Mouse (Mus musculus) lung, embryonic 16.5 days (tissue): Measurements from ENCODE around the gene Sgpp2. TPM values are rescaled to one million over a fixed set of nuclear protein-coding genes. Genes with fewer than 3 reads are reported as not detected.

Experiments
- ATAC-seq: fragments of 200-750 bp; cut with Nextera tagmentation; 2 replicates; pipeline ENCODE4 v1.8.0; 2017; ENCODE audit warnings: low read depth, mild to moderate bottlenecking, moderate library complexity
- H3K27ac ChIP-seq: fragments of 300-500 bp; sonication (generic); 2 replicates; pipeline ENCODE4 v1.5.1; 2014; ENCODE audit warnings: mild to moderate bottlenecking, control low read depth, low read length
- H3K27me3 ChIP-seq: fragments of 300-500 bp; sonication (generic); 2 replicates; pipeline ENCODE4 v1.6.1; 2014; ENCODE audit warnings: low read depth, low read length, mixed read lengths; ENCODE audit not compliant: control insufficient read depth, insufficient read depth
- H3K36me3 ChIP-seq: fragments of 300-500 bp; sonication (generic); 2 replicates; pipeline ENCODE4 v1.6.1; 2014; ENCODE audit warnings: low read length; ENCODE audit not compliant: control insufficient read depth, insufficient read depth
- H3K4me1 ChIP-seq: fragments of 300-500 bp; sonication (generic); replicated peaks from 2 replicates; pipeline ENCODE4 v1.6.1; 2014; ENCODE audit warnings: low read length, mixed read lengths; ENCODE audit not compliant: control insufficient read depth, insufficient read depth
- H3K4me2 ChIP-seq: fragments of 300-500 bp; sonication (generic); 2 replicates; pipeline ENCODE4 v1.6.1; 2014; ENCODE audit warnings: low read depth, low read length, control low read depth
- H3K4me3 ChIP-seq: fragments of 300-500 bp; sonication (generic); 2 replicates; pipeline ENCODE4 v1.5.1; 2014; ENCODE audit warnings: mild to moderate bottlenecking, low read length, control low read depth
- H3K9ac ChIP-seq: fragments of 300-500 bp; sonication (generic); 2 replicates; pipeline ENCODE4 v1.6.1; 2014; ENCODE audit warnings: low read length, control low read depth
- H3K9me3 ChIP-seq: fragments of 300-500 bp; sonication (generic); 2 replicates; pipeline ENCODE4 v1.6.1; 2016; ENCODE audit warnings: low read length; ENCODE audit not compliant: control insufficient read depth
- WGBS: fragments of 180-500 bp; shearing (Covaris S2); extraction: QIAGEN DNeasy Blood & Tissue Kit; methylation state at CpG from one replicate; pipeline ENCODE4 v1.1.7; 2014; 5-methylcytosine and 5-hydroxymethylcytosine counted together
- polyA plus RNA-seq: library from polyadenylated mRNA; unstranded; fragments of >200 nt; fragmentation: Nextera tagmentation; extraction: Ambion mirVana; gene quantifications from 2 replicates; pipeline ENCODE4 v1.2.1, GENCODE M21; 2015

Gene Sgpp2
- polyA plus RNA-seq, 1 experiment from 2014 or later, result 0.95 TPM

- no peak overlapping the region for H3K27ac ChIP-seq
- H3K9ac ChIP-seq, result no peak overlapping the region
- no peaks in the 10 kb centered on the region for H3K36me3 ChIP-seq
- peaks cover 15% of the 10 kb centered on the region for H3K4me1 ChIP-seq
- peaks cover 38% of the 10 kb centered on the region for H3K27me3 ChIP-seq
- 5% methylated on average over 7 of the region's 7 CpGs for WGBS
- no peak overlapping the region for H3K4me3 ChIP-seq
- no peak overlapping the region; the same call in 1 of the 2 replicates for H3K4me2 ChIP-seq
- H3K9me3 ChIP-seq, result no peaks in the 10 kb centered on the region
- no peak for ATAC-seq
These were observed 1.3 kb downstream of the Sgpp2 start for GRCm38 (mm10) chr1:78311482-78311881.

GRCm38 (mm10) chr1:78312917-78313316 is 2.8 kb downstream of the Sgpp2 start:
- no peaks in the 10 kb centered on the region for H3K9me3 ChIP-seq
- H3K36me3 ChIP-seq, result no peaks in the 10 kb centered on the region
- no peak overlapping the region for H3K4me3 ChIP-seq
- H3K4me2 ChIP-seq, result no peak overlapping the region
- ATAC-seq, result no peak
- H3K9ac ChIP-seq, result no peak overlapping the region
- no peak overlapping the region for H3K27ac ChIP-seq
- peaks cover 35% of the 10 kb centered on the region for H3K27me3 ChIP-seq
- 41% methylated on average over 4 of the region's 4 CpGs for WGBS
- H3K4me1 ChIP-seq, result peaks cover 15% of the 10 kb centered on the region

- ATAC-seq, result no peak
- 60% methylated on average over 4 of the region's 4 CpGs for WGBS
- H3K9me3 ChIP-seq, result no peaks in the 10 kb centered on the region
- H3K4me1 ChIP-seq, result peaks cover 15% of the 10 kb centered on the region
- H3K27me3 ChIP-seq, result peaks cover 27% of the 10 kb centered on the region
- no peak overlapping the region for H3K27ac ChIP-seq
- no peak overlapping the region for H3K4me3 ChIP-seq
- H3K36me3 ChIP-seq, result no peaks in the 10 kb centered on the region
- H3K4me2 ChIP-seq, result no peak overlapping the region
- H3K9ac ChIP-seq, result no peak overlapping the region
These were observed 3.8 kb downstream of the Sgpp2 start for GRCm38 (mm10) chr1:78313961-78314360.

GRCm38 (mm10) chr1:78318089-78318760 is 8.1 kb downstream of the Sgpp2 start:
- Histone ChIP-seq H3K9ac (no peak overlapping the region), H3K4me3 (no peak overlapping the region), H3K27me3 (no peaks in the 10 kb centered on the region), H3K4me1 (no peaks in the 10 kb centered on the region; the same call in 1 of the 2 replicates), H3K27ac (no peak overlapping the region), H3K4me2 (no peak overlapping the region), H3K9me3 (no peaks in the 10 kb centered on the region), H3K36me3 (no peaks in the 10 kb centered on the region)
- WGBS, result 81% methylated on average over 13 of the region's 13 CpGs
- ATAC-seq, result no peak

- H3K4me1 ChIP-seq, result no peaks in the 10 kb centered on the region; the same call in 1 of the 2 replicates
- no peak overlapping the region for H3K4me3 ChIP-seq
- H3K4me2 ChIP-seq, result no peak overlapping the region
- no peaks in the 10 kb centered on the region for H3K36me3 ChIP-seq
- H3K27me3 ChIP-seq, result no peaks in the 10 kb centered on the region
- H3K9me3 ChIP-seq, result no peaks in the 10 kb centered on the region
- WGBS, result 83% methylated on average over 3 of the region's 3 CpGs
- no peak overlapping the region for H3K27ac ChIP-seq
- no peak for ATAC-seq
- no peak overlapping the region for H3K9ac ChIP-seq
These were observed 10.1 kb downstream of the Sgpp2 start for GRCm38 (mm10) chr1:78320291-78320690.

- H3K4me1 ChIP-seq, result no peaks in the 10 kb centered on the region; the same call in 1 of the 2 replicates
- H3K9ac ChIP-seq, result no peak overlapping the region
- no peak for ATAC-seq
- 26% methylated on average over 7 of the region's 7 CpGs for WGBS
- no peaks in the 10 kb centered on the region for H3K36me3 ChIP-seq
- no peak overlapping the region for H3K27ac ChIP-seq
- no peaks in the 10 kb centered on the region for H3K9me3 ChIP-seq
- H3K4me3 ChIP-seq, result no peak overlapping the region
- no peaks in the 10 kb centered on the region for H3K27me3 ChIP-seq
- no peak overlapping the region for H3K4me2 ChIP-seq
These were observed 12.1 kb downstream of the Sgpp2 start for GRCm38 (mm10) chr1:78322098-78322778.

GRCm38 (mm10) chr1:78322844-78323243 is 12.7 kb downstream of the Sgpp2 start:
- 67% methylated on average over 8 of the region's 8 CpGs for WGBS
- no peaks in the 10 kb centered on the region for H3K36me3 ChIP-seq
- H3K9me3 ChIP-seq, result no peaks in the 10 kb centered on the region
- no peaks in the 10 kb centered on the region; the same call in 1 of the 2 replicates for H3K4me1 ChIP-seq
- no peak overlapping the region for H3K27ac ChIP-seq
- no peaks in the 10 kb centered on the region for H3K27me3 ChIP-seq
- no peak for ATAC-seq
- H3K9ac ChIP-seq, result no peak overlapping the region
- no peak overlapping the region for H3K4me2 ChIP-seq
- no peak overlapping the region for H3K4me3 ChIP-seq

GRCm38 (mm10) chr1:78324044-78324443 is 13.9 kb downstream of the Sgpp2 start:
- 33% methylated on average over 6 of the region's 6 CpGs for WGBS
- no peak overlapping the region for H3K27ac ChIP-seq
- no peak for ATAC-seq

GRCm38 (mm10) chr1:78325851-78326250 is 15.7 kb downstream of the Sgpp2 start:
- H3K9me3 ChIP-seq, result no peaks in the 10 kb centered on the region
- H3K4me1 ChIP-seq, result no peaks in the 10 kb centered on the region; the same call in 1 of the 2 replicates
- no peak overlapping the region for H3K27ac ChIP-seq
- H3K4me2 ChIP-seq, result no peak overlapping the region
- no peaks in the 10 kb centered on the region for H3K36me3 ChIP-seq
- ATAC-seq, result no peak
- H3K9ac ChIP-seq, result no peak overlapping the region
- no peaks in the 10 kb centered on the region for H3K27me3 ChIP-seq
- 64% methylated on average over 6 of the region's 6 CpGs for WGBS
- no peak overlapping the region for H3K4me3 ChIP-seq

More at GRCm38 (mm10) chr1:78324044-78324443, 13.9 kb downstream of the Sgpp2 start:
- Histone ChIP-seq H3K4me2 (no peak overlapping the region), H3K36me3 (no peaks in the 10 kb centered on the region), H3K9ac (no peak overlapping the region), H3K9me3 (no peaks in the 10 kb centered on the region), H3K27me3 (no peaks in the 10 kb centered on the region), H3K4me3 (no peak overlapping the region), H3K4me1 (no peaks in the 10 kb centered on the region; the same call in 1 of the 2 replicates)
